Mouse (Mus musculus): ENCODE results near the gene Snx20. TPM values are rescaled to one million over a fixed set of nuclear protein-coding genes. Genes with fewer than 3 reads are reported as not detected.
"Not testable (repeated sequence)": the region's sequence is repeated elsewhere in the genome, so short reads cannot be mapped to it uniquely, and the experiment has no call there.

Snx20 gene
- total RNA-seq (2021) = under 1 TPM; 0.18 to 0.38 TPM
- long read RNA-seq, experiment 1, partial matches to known transcripts = 1 of 1 reads
- long read RNA-seq, experiment 1, other reads (novel, unspliced or antisense) = 0 of 1 reads
- long read RNA-seq, experiment 2, partial matches to known transcripts = 0 of 1 reads
- long read RNA-seq, experiment 2, other reads (novel, unspliced or antisense) = 0 of 1 reads

DNA sequence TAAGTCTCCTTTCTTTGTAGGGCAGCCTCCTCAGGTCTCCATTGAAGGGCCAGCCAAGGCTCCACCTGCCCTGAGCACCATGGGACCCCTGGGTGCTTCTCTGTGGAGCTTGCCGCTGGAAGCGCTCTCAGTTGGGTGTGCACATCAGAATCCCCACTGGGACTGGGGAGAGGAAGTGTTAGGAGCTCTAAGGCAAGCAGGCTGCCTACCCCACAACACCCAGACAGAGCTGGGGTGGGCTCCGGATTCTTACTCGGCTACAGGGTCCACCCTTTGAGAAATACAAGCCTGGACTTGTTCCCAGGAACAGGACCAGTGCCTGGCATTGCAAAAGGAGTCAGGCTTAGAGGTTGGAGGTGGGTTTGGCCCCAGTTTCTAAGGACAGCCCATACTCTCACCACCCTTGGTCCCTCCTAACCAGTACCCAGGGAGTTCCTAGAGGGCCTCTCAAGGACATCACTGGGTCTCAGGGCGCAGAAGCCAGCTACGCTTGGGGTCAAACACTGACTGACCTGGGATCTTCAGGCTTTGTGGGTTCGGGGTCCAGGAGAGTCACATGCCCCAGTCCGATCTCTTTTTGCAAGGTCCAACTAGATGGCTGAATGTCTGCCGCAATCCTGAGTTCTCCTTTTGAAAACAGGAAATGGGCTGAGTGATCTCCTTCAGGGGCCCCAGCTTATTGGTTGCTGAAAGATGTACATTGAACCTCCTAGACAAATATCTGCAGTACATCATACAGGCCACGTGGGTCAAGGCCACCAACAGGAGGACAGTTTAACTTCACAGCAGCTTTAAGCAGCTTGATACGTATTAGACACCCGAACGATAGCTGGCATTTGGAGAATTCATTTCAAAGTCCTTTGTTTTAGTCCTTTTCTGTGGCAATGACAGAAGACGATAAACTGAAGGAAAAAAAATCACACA, at the start of gene Snx20:
Snx20 (minus strand) TSS at position 655 of the 924 bp plus-strand sequence.
- no peak for DNase-seq

DNA sequence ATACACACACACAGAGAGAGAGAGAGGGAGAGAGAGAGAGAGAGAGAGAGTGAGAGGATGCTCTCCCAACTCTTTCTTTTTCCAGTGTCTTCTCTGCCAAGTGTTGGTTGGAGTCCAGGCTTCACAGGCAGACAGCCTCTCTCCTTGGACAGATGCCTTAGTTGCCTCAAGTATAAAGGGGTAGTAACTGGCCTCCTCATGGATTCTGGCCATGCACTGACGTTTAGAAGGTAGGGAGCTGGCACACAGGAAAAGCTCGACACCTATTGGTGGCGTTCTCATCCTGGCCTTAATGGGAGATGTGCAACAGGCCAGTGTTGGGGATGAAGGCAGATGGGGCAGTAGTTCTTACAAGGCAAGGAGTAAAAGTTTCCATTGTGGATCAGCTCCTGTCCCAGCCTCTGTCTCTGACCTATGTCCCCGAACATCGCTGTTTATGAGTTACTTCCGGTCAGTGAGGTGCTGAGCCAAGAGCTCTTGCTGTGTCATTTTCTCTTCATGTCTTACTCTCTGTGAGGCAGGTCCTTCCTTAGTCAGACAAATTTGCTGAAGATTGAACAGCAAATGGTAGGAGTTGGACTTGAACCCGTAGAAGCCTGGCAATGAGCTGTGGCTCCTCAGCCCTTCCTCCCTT, 47.8 kb upstream of the Snx20 start:
- DNase-seq = peak; percentile 25

DNA sequence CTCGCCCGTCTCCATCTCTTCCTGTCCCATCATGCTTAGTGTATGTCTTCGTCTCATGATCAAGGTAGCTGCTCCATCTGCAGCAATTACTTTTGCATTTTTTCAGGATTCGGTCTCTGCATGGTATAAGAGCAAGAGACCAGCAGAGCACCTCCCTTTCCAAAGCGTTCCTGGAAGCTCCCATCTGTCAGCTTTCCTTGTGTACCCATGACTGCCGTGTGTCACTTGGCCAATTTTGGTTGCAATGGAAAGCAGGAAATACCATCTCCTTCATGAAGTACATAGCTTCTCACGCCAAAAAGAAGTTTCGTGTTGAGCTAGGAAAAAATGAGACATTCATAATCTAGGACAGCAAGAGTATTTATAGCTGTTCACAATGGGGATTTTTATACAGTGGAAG, 45.1 kb upstream of the Snx20 start:
- no peak for DNase-seq

DNA sequence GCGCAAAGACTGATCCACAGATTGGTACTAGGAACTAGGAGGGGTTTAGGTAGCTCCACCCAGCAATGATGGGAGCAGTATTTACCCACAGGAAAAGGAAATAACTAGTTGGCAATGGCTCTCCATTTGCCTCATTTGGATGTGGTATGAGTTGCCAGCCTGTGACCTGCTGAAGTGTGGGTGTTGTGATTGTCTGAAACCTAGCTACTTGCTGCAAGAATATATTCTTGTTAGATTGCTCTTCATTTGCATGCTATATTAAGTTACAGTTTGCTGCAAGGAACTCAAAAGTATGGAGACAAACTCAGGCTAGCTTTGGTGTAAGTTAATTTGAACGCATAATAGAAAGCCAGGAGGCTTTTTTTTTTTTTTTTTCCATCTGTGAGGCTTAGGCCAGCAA, 44.6 kb upstream of the Snx20 start:
- no peak for DNase-seq

DNA sequence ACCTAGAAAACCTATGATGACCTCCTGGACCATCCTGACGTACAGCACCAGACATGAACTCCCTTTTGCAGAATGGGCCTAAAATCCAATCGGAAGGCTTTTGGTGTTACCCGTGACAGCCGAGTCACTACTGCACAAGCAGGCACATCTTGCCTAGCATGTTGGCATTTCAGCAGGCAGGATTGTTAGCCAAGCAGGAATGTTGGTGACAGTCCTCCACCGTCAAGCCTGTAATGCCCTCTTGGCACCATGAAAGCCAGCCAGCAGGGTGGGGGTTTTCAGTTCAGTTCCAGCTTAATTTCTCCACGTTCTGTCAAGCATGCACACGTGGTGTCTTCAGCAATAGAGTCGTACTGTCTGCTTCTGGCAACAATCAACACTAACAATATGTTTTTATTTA, 41.1 kb upstream of the Snx20 start:
- DNase-seq = no peak

DNA sequence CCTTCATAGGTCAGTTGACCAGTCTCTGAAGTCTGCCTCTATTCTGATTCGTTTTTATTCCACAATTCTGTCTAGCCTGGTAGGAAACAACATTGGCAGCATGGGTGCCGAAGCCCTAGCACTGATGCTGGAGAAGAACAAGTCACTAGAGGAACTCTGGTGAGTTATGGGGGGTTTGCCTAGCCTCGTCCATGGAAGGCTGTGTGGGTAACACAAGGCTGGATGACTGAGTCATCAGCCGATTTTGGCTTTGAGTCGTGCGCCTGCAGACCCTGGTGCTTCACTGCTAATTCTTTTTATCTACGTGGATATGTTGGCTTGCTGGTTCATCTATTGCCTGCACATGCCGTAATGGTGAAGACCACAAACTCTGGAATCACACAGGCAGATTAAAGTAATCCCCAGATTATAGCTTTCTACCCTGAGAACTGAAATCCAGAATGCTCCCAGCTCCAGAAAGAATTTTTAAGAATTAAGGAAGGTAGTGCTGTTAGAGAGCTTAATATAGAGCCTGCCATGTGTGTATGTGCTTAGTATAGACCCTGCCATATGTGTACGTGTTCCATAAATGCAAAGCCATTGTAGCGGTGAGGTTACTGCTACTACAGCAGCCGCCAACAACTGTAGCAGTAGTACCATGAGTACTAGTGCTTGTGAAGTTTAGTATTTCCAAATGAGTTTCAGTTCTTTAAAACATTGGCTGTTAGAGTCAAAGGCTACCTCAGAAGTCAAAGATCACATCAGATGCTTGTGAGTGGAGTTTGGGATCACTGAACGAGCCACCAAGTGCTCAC, 39.6 kb upstream of the Snx20 start:
- DNase-seq = no peak

DNA sequence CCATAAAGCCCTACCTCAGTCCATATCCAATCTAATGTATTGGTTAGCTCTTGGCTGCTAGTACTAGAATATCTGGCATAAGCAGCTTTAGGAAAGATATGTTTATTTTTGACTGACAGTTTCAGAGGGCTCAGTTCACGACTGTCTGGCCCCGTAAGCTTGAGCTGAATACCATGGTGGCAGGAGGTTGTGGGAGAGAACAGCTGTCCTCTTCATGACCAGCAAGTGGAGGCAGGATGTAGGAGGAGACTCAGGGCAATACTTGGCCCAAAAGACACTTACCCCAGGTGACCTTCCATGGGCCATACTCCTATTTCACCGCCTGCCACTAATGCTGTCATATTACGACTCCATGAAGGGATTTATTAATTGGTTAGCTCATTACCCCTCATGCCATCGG, 37.9 kb upstream of the Snx20 start:
- DNase-seq = no peak

DNA sequence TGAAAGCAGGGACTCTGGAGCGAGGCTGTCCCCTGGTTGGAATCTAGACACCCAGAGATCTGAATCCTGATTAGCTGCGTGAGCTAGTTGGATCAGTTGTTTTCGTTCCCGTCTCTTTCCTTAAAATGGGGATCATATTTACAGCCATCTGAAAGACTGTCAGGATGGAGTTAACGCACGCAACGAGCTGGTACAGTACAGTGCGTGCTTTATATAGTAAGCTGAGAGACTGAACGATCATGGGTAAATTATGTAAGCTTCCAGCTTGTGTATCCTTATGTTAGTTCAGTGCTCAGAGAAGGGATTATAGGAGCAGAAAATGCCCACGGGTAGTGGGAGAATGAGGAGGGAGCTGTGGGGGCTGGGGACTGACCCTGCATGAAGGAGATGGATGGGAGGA, 35.6 kb upstream of the Snx20 start:
- DNase-seq = no peak

DNA sequence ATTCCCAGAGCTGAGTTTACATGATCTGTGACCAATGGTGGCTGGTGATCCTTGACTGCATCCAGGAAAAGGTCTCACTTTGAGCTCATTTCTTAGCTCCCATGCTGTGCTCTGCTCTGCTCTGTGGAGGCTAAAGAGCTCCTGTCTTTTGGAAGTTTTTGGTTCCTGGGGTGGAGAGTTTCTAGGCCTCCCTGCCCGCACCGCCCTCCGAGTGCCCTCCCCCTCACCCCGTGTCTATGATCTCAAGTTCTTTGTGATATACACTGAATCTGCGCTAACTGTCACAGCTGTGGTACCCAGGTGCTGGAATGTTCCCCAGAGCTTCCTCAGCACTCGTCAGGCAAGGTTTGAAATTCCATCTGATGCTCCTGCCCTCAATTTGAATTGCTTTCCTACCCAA, 34.9 kb upstream of the Snx20 start:
- no peak for DNase-seq

DNA sequence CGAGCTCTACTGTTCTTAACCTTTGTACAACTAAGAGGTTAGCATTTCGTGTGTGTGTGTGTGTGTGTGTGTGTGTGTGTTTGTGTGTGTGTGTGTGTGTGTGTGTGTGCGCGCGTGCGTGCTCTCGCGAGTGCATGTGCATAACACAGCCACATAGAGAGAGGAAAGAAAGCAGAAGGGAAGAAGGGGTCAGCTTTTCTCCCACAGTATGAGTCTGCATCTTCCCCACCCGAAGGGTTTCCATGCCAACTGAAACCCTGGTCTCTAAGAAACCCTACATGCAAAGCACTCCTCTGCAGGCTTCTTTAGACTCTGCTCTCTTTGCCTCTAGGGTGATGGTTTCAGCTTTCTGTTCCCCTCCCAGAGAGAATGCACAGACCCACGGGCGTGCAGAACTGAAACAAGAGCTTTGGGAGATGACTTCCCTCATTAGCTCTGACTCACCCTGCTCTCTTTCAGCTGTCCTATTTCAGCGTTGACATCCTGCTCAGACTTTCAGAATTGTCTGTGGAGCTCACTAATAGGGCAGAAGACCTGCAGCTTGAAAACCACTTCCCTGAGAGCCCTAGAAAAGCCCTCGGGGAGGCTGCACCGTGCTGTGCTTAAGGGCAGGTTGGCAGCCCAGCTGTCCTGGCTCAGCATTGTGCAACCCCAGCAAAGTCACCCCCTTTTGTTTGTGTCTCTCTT, 32.6 kb upstream of the Snx20 start:
- DNase-seq = peak; percentile 22

DNA sequence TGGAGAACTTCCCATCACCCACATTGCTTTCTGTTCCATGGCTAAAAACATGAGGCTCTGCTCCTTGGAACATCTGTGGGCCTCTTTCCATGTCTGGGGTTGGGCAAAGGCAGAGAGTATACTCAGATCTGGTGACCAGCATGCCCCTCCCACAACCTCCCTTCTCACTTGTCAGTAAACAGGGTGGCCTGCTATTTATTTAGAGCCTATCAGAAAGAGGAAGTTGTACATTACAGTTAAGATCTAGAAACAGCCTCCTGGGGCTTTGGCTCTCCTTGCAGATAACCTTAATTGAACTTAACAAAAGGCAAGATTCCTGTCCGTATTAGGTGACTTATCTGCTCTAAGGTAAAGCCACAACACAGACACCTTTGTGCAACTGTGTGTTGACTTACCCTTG, 30.5 kb upstream of the Snx20 start:
- no peak for DNase-seq

DNA sequence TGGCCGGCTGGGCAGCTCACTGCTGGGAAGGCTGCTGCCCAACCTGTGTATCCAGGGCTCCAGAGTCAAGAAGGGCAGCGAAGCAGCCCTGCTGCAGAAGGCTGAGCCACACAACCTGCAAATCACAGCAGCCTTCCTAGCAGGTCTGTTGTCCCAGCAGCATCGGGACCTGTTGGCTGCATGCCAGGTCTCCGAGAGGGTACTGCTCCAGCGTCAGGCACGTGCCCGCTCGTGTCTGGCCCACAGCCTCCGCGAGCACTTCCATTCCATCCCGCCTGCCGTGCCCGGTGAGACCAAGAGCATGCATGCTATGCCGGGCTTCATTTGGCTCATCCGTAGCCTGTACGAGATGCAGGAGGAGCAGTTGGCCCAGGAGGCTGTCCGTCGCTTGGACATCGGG, 29.0 kb upstream of the Snx20 start:
- no peak for DNase-seq

DNA sequence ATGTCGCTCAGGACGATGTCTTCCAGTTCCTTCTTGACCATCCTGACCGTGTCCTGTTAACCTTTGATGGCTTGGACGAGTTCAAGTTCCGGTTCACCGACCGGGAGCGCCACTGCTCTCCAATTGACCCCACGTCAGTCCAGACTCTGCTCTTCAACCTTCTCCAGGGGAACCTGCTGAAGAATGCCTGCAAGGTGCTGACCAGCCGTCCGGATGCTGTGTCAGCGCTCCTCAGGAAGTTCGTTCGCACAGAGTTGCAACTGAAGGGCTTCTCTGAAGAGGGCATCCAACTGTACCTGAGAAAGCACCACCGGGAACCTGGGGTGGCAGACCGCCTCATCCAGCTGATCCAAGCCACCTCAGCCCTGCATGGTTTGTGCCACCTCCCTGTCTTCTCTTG, 28.2 kb upstream of the Snx20 start:
- no peak for DNase-seq

DNA sequence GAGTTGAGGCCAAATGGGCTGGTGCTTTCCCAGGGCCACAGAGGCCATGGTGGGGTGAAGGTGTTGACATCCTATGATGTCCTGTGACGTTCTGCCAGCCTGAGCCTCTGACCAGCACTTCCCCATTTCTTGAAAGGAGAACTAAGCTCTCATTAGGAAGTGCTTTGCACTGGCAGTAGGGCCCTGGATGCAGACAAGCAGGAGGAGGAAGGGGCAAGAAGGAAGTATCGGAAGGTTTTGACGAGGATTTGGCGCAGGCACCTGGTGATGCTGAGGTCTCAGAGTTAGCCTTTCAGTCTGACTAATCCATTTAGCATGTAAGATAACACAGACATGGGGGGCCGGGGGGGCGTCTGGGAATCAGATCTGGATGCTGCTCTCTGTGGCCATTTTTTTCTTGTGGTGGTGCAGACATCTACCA, 26.5 kb upstream of the Snx20 start:
- DNase-seq = no peak

DNA sequence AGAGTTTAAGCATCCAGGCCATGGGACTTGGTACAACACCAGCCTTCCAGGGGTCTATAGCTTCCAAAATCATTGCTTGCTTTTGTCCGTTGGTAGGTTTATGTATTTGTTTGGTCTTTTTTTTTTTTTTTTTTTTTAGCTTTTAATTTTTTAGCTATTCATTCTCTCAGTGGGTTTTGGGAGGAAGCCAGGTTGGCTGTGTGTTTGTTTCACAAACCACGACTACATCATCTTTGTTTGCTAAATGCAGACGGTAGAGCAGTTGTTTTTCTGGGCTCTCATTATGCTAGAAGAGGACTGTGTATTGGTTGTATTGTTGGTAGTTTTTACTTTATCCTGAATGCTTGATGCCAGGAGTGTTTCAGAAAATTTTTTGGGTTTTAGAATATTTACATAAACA, 23.9 kb upstream of the Snx20 start:
- no peak for DNase-seq

DNA sequence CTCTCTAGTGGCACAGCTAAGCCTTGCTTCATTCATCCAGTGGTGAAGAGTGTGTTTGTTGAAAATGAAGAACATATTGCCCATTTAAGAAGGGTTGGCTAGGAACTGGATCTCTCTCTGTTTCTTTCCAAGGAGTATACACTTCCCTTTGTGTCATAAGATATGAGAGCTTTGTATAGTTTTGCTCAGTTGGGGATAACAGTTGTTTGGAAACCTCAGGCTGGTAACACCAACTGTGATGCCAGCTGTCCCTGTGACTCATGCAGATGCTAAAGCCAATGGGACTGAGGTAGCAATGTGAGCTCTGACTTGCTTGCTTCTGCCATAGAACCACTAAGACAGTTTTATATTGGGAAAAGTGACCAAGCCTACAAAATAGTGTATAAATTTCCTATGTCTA, 19.4 kb upstream of the Snx20 start:
- DNase-seq = no peak

DNA sequence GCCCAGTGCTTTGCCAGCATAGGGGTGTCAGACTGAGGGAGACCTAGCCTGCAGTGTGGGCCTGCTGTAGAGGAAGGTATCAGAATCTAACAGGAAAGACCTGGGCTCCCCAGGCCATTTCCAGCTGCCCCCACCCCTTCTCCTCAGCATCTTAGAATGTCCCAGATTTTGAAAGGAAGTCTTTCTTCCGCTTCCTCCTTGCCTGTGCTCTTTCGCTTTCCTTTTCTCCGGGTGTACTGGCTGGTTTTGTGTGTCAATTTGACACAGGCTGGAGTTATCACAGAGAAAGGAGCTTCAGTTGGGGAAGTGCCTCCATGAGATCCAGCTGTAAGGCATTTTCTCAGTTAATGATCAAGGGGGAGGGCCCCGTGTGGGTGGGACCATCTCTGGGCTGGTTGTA, 15.2 kb upstream of the Snx20 start:
- DNase-seq = not testable (repeated sequence)

DNA sequence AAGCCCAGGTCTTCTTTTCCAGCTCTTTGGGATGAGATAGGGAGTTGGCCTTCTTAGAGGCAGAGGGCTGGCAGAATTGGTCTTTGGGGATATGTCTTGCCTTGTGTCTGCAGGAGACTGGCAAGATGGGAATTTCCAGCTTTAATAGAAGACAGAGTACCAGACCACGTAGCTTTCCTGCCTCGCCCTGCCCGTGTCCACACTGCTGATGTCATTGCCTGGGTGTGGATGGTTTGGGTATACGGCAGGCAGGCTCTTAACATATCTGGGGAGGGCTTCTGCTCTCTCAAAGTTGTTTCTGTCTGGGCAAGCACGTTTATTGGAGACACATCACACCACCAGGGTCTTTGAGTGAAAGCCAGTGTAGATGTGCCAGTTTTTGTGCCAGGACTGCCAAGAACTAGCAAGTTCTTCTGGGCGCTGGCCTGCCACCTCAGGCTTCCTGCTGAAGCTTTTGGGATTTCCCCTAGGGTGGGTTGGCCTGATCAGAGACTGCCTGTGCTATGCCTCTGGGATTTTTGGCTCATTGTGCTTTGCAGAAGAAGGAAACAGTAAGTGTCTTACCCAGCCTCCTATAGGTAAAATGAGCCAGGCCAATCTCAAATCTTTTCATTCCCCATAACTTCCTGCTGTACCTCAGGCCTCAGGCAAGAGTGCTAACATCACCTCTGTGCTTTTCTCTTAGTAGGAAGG, 14.2 kb upstream of the Snx20 start:
- no peak for DNase-seq

DNA sequence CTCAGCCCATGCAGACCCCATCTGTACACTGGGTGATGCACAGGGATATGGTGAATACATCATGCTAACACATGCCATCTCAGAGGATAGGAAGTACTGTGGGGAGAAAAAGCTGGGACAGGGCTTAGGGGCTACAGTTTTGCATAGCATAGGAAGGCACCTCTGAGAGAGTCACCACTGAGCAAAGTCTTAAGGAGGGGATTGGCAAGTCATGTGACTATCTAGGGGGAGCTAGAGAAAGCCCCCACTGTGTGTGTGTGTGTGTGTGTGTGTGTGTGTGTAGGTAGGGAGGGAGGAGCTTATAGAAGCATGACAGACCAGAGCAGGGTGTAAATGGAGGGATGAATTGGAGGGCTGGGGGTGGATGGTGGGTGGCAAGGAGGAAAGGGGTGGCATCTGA, 12.4 kb upstream of the Snx20 start:
- no peak for DNase-seq

DNA sequence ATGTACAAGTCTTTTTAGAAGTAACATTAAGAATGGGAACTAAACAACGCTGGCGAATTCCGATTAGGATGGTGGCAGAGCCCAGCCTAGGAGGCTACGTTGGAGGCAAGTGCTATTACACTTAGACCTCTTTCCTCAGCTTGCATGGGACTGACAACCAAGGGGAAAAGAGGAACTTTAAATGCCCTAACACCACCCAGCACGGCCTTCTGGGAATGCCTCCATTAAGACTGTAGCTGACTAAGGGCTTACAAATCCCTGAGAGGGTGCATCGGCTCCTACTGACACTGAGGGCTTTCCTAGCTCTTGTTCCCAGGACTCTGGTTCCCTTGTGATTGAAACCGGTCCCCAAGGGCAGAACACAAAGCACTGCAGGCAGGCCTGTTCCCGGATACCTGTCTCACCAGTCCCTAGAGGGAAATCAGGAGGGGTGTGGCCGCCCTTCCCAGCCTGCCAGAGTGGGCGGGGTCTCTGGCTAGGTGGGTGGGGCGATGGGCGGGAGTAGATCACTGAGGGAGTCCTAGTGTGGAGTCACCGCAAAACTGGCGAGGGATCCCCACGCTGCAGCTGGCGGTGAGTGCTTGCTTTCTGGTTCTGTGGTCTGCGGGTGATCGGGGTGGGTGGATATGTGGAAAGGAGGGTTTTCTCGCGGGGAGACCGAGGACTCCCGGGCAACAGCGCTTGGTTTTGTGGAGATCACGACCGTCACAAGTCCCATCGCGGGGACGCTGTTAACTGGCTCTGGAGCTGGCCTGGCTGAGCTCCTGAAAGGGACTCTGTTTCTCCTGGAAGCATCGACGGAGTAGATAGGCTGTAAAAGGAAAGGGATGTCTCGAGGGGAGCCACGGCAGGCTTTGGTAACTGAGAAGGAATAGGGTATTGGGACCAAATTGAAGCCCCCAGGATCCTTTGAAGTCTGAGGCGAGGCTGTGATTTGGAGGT, 11.2 kb upstream of the Snx20 start, which contains the start of gene Nod2:
Nod2 (plus strand) TSS at position 479 of the 942 bp plus-strand sequence.
- DNase-seq = peak; percentile 82
